In genomic region chr1:92696848-92697247, GRCm38 (mm10) we compare ENCODE assay signal across 9 mouse cellular contexts. TPM values are rescaled to one million over a fixed set of nuclear protein-coding genes. Genes with fewer than 3 reads are reported as not detected.
DNase-seq lines count a peak whose midpoint lies in the region; ATAC-seq and TF ChIP-seq lines count a peak whose summit lies in the region.
"Had no signal": no experiment of that assay in that cellular context is flagged by ENCODE, and none has a peak within 500 bp of the region (broad histone marks: within the 10 kb centered on the region; RNA-seq: fewer than 3 reads in every experiment).

No protein-coding gene starts in this region.

- H3K4me2 ChIP-seq in midbrain, embryonic 16.5 days (ENCODE audit: low read length): no peak overlapping the region
- H3K4me2 ChIP-seq in forebrain, postnatal 0 days (ENCODE audit: low read depth): no peak overlapping the region
- H3K4me2 ChIP-seq: embryonic facial prominence, embryonic 15.5 days had no signal

- no peaks in the 10 kb centered on the region for H3K9me3 ChIP-seq in midbrain, embryonic 10.5 days (replicated peaks)
- H3K9me3 ChIP-seq in midbrain, embryonic 16.5 days (replicated peaks; ENCODE audit: control insufficient read depth, low read length, poor library complexity, severe bottlenecking): no peaks in the 10 kb centered on the region
- no peaks in the 10 kb centered on the region for H3K9me3 ChIP-seq in forebrain, postnatal 0 days (ENCODE audit: low read length)
- H3K9me3 ChIP-seq: embryonic facial prominence, embryonic 15.5 days had no signal

- peaks cover 24% of the 10 kb centered on the region for H3K4me1 ChIP-seq in midbrain, embryonic 10.5 days
- 0 out of 2 replicates have a peak, but pooled peaks cover 2% of the 10 kb centered on the region for H3K4me1 ChIP-seq in midbrain, embryonic 16.5 days (ENCODE audit: control insufficient read depth, insufficient read depth, low read length)
- H3K4me1 ChIP-seq in forebrain, postnatal 0 days (ENCODE audit: insufficient read depth): 0 out of 2 replicates have a peak, but pooled peaks cover 4% of the 10 kb centered on the region
- H3K4me1 ChIP-seq in liver, adult 2 months (ENCODE audit: control insufficient read depth, insufficient read depth, low read length): no peaks in the 10 kb centered on the region

- H3K4me3 ChIP-seq in midbrain, embryonic 10.5 days: no peak overlapping the region
- no peak overlapping the region for H3K4me3 ChIP-seq in midbrain, embryonic 16.5 days (ENCODE audit: low read depth, low read length)
- no peak overlapping the region for H3K4me3 ChIP-seq in forebrain, postnatal 0 days (ENCODE audit: low read depth, low read length)
- no peak overlapping the region for H3K4me3 ChIP-seq in liver, adult 2 months (ENCODE audit: insufficient read depth, low read depth, low read length)
- H3K4me3 ChIP-seq: embryonic facial prominence, embryonic 15.5 days had no signal

- no peaks in the 10 kb centered on the region for H3K36me3 ChIP-seq in midbrain, embryonic 10.5 days
- no peaks in the 10 kb centered on the region for H3K36me3 ChIP-seq in midbrain, embryonic 16.5 days (ENCODE audit: control insufficient read depth, insufficient read depth, low read length)
- H3K36me3 ChIP-seq in forebrain, postnatal 0 days (ENCODE audit: insufficient read depth): no peaks in the 10 kb centered on the region
- H3K36me3 ChIP-seq in liver, adult 2 months (ENCODE audit: control insufficient read depth, insufficient read depth, low read length): no peaks in the 10 kb centered on the region
- H3K36me3 ChIP-seq: embryonic facial prominence, embryonic 15.5 days had no signal

- peak; percentile 79 for DNase-seq in midbrain, embryonic 10.5 days (ENCODE audit: low spot score)
- peak; percentile 73 for DNase-seq in cerebellum, adult 11-12 months
- peak; percentile 82 for DNase-seq in forebrain, postnatal 0 days
- peak; percentile 34 to 68 for DNase-seq in kidney, adult 8-10 months
- DNase-seq in liver, adult 2 months (ENCODE audit: extremely low read depth, low read depth, low spot score): peak; percentile 60
- peak; percentile 30 to 35 for DNase-seq in thymus, adult 18-20 months

- H3K27me3 ChIP-seq in midbrain, embryonic 10.5 days (ENCODE audit: low read depth, poor library complexity, severe bottlenecking): peaks cover 16% of the 10 kb centered on the region; the same call in 1 of the 2 replicates
- no peaks in the 10 kb centered on the region; the same call in 1 of the 2 replicates for H3K27me3 ChIP-seq in midbrain, embryonic 16.5 days (ENCODE audit: control insufficient read depth, insufficient read depth, low read depth, low read length)
- H3K27me3 ChIP-seq in forebrain, postnatal 0 days (ENCODE audit: insufficient read depth, low read length): no peaks in the 10 kb centered on the region
- no peaks in the 10 kb centered on the region for H3K27me3 ChIP-seq in liver, adult 2 months (ENCODE audit: control insufficient read depth, insufficient read depth, low read length)
- H3K27me3 ChIP-seq: embryonic facial prominence, embryonic 15.5 days had no signal

- H3K27ac ChIP-seq in midbrain, embryonic 10.5 days (replicated peaks): no peak overlapping the region
- H3K27ac ChIP-seq in midbrain, embryonic 16.5 days (ENCODE audit: low read length): no peak overlapping the region
- no peak overlapping the region for H3K27ac ChIP-seq in forebrain, postnatal 0 days (ENCODE audit: low read depth, low read length)
- H3K27ac ChIP-seq in liver, adult 2 months (replicated peaks; ENCODE audit: insufficient read depth, low read depth, low read length): no peak overlapping the region
- H3K27ac ChIP-seq: embryonic facial prominence, embryonic 15.5 days had no signal

- 34% methylated on average over 4 of the region's 4 CpGs for WGBS in midbrain, embryonic 10.5 days
- WGBS in midbrain, embryonic 16.5 days: 35% methylated on average over 4 of the region's 4 CpGs
- WGBS in forebrain, postnatal 0 days: 26% methylated on average over 4 of the region's 4 CpGs
- 32% methylated on average over 4 of the region's 4 CpGs for WGBS in liver, adult 2 months

- TF ChIP-seq CTCF in forebrain, postnatal 0 days (IDR thresholded peaks at IDR 0.05; ENCODE audit: low read depth): peak; percentile 73
- TF ChIP-seq CTCF in liver, adult 2 months (IDR thresholded peaks at IDR 0.05; ENCODE audit: low read depth, low read length): peak; percentile 87

- H3K9ac ChIP-seq in midbrain, embryonic 16.5 days (ENCODE audit: low read depth, low read length): no peak overlapping the region
- H3K9ac ChIP-seq in forebrain, postnatal 0 days: no peak overlapping the region
- no peak overlapping the region for H3K9ac ChIP-seq in liver, adult 2 months (ENCODE audit: low read depth, low read length)
- H3K9ac ChIP-seq: embryonic facial prominence, embryonic 15.5 days had no signal

- H3K79me2 ChIP-seq in liver, adult 2 months (ENCODE audit: control insufficient read depth, insufficient read depth, low read length): no peaks in the 10 kb centered on the region

- TF ChIP-seq POLR2A in liver, adult 2 months (IDR thresholded peaks at IDR 0.05; ENCODE audit: extremely low read depth, insufficient read depth, low read length): no peak

- no peak for ATAC-seq in midbrain, embryonic 16.5 days
- ATAC-seq in forebrain, postnatal 0 days: peak; percentile 74
- ATAC-seq in neutrophil, adult 5-6 weeks (ENCODE audit: extremely low read depth, insufficient number of reproducible peaks, low FRiP score, poor library complexity, severe bottlenecking): peak; percentile 75

RNA-seq across cellular contexts. Expression of gene Otos, which starts 48.2 kb away (rescaled TPM):
- polyA plus RNA-seq in midbrain, embryonic 10.5 days (2016; fragmentation: Nextera tagmentation; extraction: Ambion mirVana): 0.07 TPM in 1 of 2 replicates, not detected in the other
- polyA plus RNA-seq in midbrain, embryonic 16.5 days (2015; fragmentation: Nextera tagmentation; extraction: Ambion mirVana): 0.65 TPM in 1 of 2 replicates, not detected in the other
- total RNA-seq in forebrain, postnatal 0 days (2014; rRNA removed): 0.08 TPM in 1 of 2 replicates, not detected in the other
- polyA plus RNA-seq in forebrain, postnatal 0 days (2015; fragmentation: Nextera tagmentation; extraction: Ambion mirVana): 0.21 and 0.92 TPM in 2 replicates
- not detected in 2 replicates for total RNA-seq in liver, adult 2 months (2014; rRNA removed)
- polyA plus RNA-seq in liver, adult 2 months (2012; rRNA removed): not detected in 2 replicates
- not detected in 2 replicates for total RNA-seq in neutrophil, adult 5-6 weeks (2017)

RNA-seq across cellular contexts. Expression of gene Cops9, which starts 55.1 kb away (rescaled TPM):
- 368 and 378 TPM in 2 replicates for polyA plus RNA-seq in midbrain, embryonic 10.5 days (2016; fragmentation: Nextera tagmentation; extraction: Ambion mirVana)
- polyA plus RNA-seq in midbrain, embryonic 16.5 days (2015; fragmentation: Nextera tagmentation; extraction: Ambion mirVana): 492 and 521 TPM in 2 replicates
- 202 and 291 TPM in 2 replicates for total RNA-seq in forebrain, postnatal 0 days (2014; rRNA removed)
- 569 and 710 TPM in 2 replicates for polyA plus RNA-seq in forebrain, postnatal 0 days (2015; fragmentation: Nextera tagmentation; extraction: Ambion mirVana)
- 121 and 145 TPM in 2 replicates for total RNA-seq in liver, adult 2 months (2014; rRNA removed)
- polyA plus RNA-seq in liver, adult 2 months (2012; rRNA removed): 72.0 and 77.3 TPM in 2 replicates
- 37.0 and 54.9 TPM in 2 replicates for total RNA-seq in neutrophil, adult 5-6 weeks (2017)
